Mouse (Mus musculus) left cerebral cortex, postnatal 36 days (tissue): ENCODE data around the gene Ube2n. TPM values are rescaled to one million over a fixed set of nuclear protein-coding genes. Genes with fewer than 3 reads are reported as not detected.

Source experiments
- DNase-seq, 2 experiments: peaks; one replicate each; pipeline ENCODE4 v3.0.0; 2021 to 2022; ENCODE audit warnings: low spot score in 2 of 2, mixed read lengths in 1 of 2
- intact Hi-C: fragments of 180-260 bp; cut with DNase I; formaldehyde crosslinking; loops from one replicate; pipeline ENCODE4 v1.15.1; 2025
- microRNA-seq: library from miRNA; unstranded; fragments of <30 nt; microRNA quantifications from one replicate; pipeline ENCODE4 v1.2.0, GENCODE M21; 2022
- total RNA-seq, 2 experiments: library from RNA; stranded (reverse); gene quantifications; 2 replicates each; pipeline ENCODE4 v1.2.3; 2021

Gene Ube2n
- total RNA-seq, 2 experiments from 2014 or later, result 191 to 196 TPM

DNA sequence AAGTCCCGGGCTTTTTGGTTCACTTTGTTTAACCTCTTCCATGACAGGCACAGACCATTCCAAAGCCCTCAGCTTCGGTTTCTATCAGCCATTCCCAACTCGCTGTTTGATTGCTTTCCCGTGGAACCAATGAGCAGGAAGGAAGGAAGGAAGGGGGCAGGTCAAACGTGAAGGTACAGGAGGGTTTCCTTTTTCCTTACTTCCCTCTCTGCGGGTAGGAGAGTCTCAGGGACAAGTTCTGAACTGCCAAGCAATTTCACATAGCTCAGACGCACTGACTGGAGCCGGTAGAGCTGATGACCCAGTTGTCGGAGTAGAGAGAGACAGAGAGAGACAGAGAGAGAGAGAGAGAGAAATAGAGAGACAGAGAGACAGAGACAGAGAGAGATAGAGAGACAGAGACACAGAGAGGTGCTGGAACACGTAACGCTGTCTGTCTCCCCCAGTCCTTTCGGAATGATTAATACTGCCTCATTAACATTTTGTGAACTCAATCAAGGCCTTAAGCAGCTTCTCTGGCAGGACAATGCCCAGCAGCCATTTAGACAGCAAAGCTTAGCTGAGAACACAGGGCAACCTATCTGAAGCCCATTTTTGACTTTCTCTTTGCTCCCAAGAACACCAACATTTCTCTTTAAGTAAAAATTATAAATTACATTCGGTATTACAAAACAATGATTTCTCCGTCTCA lies 62.1 kb downstream of the Ube2n start:
- DNase-seq, result no peak
- intact Hi-C loops, result no loop called here

DNA sequence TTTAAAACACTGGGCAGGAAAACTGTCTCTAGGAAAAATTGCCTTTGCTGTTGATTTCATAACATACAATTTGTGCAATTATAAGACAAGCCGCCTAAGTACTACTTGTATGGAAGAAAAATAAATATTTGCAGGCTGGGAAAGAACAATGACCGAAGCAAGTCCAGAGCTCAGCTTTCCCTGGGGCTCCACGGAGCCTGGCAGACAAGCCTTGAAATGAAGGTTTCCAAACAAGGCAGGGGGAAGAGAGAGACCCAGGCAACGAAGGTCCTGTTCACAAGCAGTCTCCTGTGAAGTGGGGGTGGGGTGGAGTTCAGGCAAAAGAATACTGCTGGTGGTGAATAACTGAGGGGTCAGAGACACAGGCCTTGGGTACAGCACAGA lies 62.6 kb downstream of the Ube2n start:
- intact Hi-C loops, result no loop called here
- DNase-seq, result no peak

DNA sequence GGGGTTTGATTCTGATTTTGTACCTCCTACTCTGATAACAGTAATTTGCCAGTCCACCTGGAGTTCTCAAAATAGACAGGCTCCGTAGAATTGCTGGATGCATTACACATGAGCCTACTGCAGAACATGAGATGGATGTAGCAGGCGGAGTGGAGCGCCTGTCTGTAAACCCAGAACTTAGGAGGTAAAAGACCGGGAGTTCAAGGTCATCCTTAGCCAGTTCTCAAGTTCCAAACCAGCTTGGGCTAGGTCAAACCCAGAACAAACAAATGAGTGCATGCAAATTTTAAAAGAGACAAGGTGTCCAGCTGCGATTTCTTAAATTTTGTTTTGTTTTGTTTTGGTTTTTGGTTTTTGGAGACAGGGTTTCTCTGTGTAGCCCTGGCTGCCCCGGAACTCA lies 70.6 kb downstream of the Ube2n start:
- intact Hi-C loops, result no loop called here
- DNase-seq, result no peak

DNA sequence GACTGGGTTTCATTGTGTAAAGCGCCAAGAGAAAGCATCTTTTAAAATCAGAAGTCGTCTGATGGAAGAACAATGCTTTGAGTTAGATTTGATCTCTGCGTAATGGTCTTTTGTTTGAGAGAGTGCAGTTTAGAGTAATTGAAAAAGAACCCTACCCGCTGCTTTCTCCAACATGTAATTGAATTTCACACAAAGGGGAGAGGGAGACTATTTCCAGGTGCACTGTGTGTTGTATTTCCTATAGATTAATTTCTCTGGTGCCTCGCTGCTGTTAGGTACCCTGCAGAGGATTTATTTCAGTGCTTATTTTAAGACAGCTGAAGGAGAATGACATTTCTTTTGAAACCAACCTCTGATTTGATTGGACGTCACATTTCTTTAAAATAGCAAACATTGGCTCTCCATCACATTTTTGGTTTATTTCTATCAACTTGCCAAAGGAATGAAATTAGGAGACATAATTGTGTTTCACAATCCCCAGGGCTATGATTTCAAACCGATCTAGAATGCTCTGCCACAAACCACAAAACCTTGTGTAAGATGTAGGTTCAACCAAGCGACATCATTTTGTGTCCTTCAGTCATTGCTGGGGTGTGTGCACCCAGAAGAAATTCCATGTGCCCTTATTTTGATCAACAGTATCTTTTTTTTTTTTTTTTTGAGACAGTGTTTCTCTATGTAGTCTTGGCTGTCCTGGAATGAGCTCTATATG lies 72.7 kb downstream of the Ube2n start:
- intact Hi-C loops, result no loop called here
- DNase-seq, result no peak

DNA sequence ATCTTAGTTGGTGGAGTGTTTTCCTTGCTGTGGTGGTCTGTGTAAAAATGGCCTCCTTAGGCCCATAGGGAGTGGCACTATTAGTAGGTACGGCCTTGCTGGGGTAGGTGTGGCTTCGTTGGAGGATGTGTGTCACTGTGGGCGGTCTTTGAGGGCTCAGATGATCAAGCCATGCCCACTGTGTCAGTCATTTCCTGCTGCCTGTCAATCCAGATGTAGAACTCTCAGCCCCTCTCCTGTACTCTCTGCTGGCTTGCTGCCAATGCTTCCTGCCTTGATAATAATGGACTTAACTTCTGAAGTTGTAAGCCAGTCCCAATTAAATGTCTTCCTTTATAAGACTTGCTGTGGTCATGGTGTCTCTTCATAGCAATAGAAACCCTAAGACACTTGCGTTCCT lies 74.3 kb downstream of the Ube2n start:
- no peak for DNase-seq
- intact Hi-C loops, result no loop called here

DNA sequence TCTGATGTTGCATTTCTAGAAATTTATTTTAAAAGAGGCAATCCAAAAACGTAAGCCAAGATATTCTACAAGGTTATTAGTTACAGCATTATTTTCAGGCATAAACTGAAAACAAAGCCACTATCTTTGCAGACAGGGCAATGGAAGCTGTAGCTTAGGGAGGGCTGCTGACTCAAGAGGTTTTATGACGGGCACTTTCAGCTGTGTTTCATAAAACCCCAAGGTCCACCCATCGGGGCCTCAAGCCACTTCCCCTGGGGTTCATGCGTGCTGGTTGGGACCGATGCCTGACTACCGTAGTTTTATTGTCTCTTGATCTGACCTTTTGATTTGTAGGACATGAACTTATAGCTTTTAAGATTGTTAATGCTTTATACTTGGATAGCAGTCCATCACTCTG lies 75.3 kb downstream of the Ube2n start:
- no peak for DNase-seq
- intact Hi-C loops, result no loop called here

DNA sequence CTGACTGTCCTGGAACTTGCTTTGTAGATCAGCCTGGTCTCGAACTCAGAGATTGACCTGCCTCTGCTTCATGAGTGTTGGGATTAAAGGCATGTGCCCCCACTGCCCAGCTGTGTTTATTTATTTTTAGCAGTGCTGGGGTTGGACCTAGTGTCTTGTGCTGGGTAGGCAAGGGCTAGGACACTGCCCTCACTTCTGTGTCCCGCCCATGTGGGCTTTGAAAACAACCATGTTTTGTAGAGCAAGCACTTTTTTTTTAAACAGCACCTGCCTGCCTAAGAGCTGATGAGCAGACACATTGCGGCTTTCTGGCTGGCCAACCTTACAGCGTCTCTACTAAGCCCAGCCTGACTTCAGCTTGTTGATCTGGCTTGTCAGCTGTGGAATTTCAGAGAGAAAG lies 76.3 kb downstream of the Ube2n start:
- intact Hi-C loops, result no loop called here
- DNase-seq, result no peak

DNA sequence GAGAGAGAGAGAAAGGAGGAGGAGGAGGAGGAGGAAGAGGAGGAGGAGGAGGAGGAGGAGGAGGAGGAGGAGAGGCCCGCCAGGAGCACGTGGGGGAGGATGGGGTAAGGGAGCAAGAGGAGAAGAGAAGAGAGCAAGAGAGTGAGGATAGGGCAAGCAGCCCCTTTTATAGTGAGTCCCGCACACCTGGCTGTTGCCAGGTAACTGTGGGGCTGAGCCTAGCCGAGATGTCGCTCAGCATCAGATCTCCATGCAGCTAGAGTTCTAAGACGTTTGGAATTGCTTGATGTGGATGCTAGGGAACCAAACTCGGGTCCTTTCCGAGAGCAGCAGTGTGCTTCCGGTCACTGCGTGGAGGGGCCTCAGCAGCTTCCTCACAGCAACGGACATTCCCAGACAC lies 79.5 kb downstream of the Ube2n start:
- DNase-seq, result no peak
- intact Hi-C loops, result no loop called here

Small RNA genes within 50 kb of the gene (microRNA-seq; reads per million reads assigned to microRNA genes)
- gene Mir3058, result 10.1 reads per million, percentile 29 among the genes with 10 or more reads in this experiment

Other genes starting within 250 kb of the Ube2n start
- 1 to 10 TPM; 4.8 to 7.7 TPM for gene Cradd, start 191.0 kb upstream of the Ube2n start, total RNA-seq
- gene Socs2, start 98.0 kb upstream of the Ube2n start, total RNA-seq, result 10 to 100 TPM; 26.5 to 38.5 TPM
- gene Mrpl42, start 13.2 kb upstream of the Ube2n start, total RNA-seq, result 10 to 100 TPM; 68.7 to 80.4 TPM
- 100 to 1,000 TPM; 133 to 170 TPM for gene Nudt4, start 49.0 kb downstream of the Ube2n start, total RNA-seq
- not detected for gene Anapc15-ps, start 158.3 kb downstream of the Ube2n start, total RNA-seq